Mouse (Mus musculus) lung, adult 2 months (tissue): ENCODE results near the gene Plekhg4.

ENCODE experiments used
- CTCF ChIP-seq: fragments of 200-500 bp; IDR thresholded peaks from 2 replicates; pipeline ENCODE4 v1.5.1; 2011; ENCODE audit warnings: mild to moderate bottlenecking, low read length, control low read depth; ENCODE audit not compliant: insufficient read depth
- POLR2A ChIP-seq: fragments of 200-500 bp; IDR thresholded peaks from 2 replicates; pipeline ENCODE4 v1.6.1; 2011; ENCODE audit warnings: low read depth, mild to moderate bottlenecking, control low read depth, low read length, borderline replicate concordance; ENCODE audit errors: extremely low read depth

- TF ChIP-seq CTCF: no peak
- no peak for TF ChIP-seq POLR2A
Measured at GRCm38 (mm10) chr8:105426878-105427277, 53.8 kb downstream of the Plekhg4 start.
